Comparison of ENCODE assay signal across 8 mouse cellular contexts in the genomic region with DNA sequence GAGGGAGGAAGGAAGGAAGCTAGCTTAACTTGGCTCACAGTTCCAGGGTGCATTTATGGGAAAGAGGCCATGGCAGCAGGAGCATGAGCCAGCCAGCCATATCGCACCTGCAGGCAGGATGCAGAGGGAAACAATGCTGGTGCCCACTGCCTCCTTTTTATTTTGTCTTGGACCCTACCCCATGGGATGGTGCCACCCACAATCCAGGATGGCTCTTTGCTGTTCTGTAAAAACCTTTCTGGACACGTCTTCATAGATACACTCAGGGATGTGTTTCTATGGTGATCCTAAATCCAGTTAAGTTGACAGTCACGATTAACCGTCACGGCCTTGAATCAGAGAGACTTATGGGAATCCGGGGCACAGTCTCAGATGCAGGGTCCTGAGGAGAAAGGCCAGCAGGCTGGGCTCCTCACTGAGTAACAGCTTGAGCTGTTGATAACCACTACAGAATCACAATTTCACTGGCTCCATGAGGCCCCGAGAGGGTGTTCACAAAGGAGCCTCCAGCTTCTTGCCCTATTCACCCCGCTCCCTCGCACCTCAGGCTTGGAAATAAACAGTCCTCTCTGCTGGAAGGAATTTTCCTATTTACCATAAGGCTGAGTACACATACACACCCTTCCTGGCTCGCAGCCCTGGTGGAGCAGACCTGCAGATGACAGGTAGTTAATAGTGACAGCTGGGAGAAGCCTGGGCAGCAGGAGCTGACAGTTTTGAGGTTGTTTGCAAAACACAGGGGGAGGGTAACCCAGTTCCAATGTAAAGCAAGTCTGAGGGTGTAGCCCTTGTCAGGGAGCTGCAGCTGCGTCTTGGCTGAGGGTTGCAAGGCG. TPM values are rescaled to one million over a fixed set of nuclear protein-coding genes. Genes with fewer than 3 reads are reported as not detected.
DNase-seq lines count a peak whose midpoint lies in the region; ATAC-seq lines count a peak whose summit lies in the region.

No protein-coding gene starts in this region.

- peaks cover 61% of the 10 kb centered on the region for H3K4me1 ChIP-seq in heart, embryonic 12.5 days (replicated peaks)
- H3K4me1 ChIP-seq in hindbrain, embryonic 16.5 days (ENCODE audit: control insufficient read depth, insufficient read depth, low read depth, low read length): peaks cover 11% of the 10 kb centered on the region

- H3K36me3 ChIP-seq in heart, embryonic 12.5 days: no peaks in the 10 kb centered on the region
- no peaks in the 10 kb centered on the region for H3K36me3 ChIP-seq in hindbrain, embryonic 16.5 days (ENCODE audit: control insufficient read depth, insufficient read depth, low read length)

- H3K27me3 ChIP-seq in heart, embryonic 12.5 days (replicated peaks): no peaks in the 10 kb centered on the region
- H3K27me3 ChIP-seq in hindbrain, embryonic 16.5 days (replicated peaks; ENCODE audit: control insufficient read depth, insufficient read depth, low read length): no peaks in the 10 kb centered on the region

- 24% methylated on average over 12 of the region's 12 CpGs for WGBS in heart, embryonic 12.5 days
- WGBS in hindbrain, embryonic 16.5 days: 14% methylated on average over 12 of the region's 12 CpGs

- no peak overlapping the region for H3K4me3 ChIP-seq in heart, embryonic 12.5 days
- no peak overlapping the region for H3K4me3 ChIP-seq in hindbrain, embryonic 16.5 days (ENCODE audit: low read length)

- peak overlapping the region; percentile 54 for H3K4me2 ChIP-seq in heart, embryonic 12.5 days
- H3K4me2 ChIP-seq in hindbrain, embryonic 16.5 days (ENCODE audit: low read length): peak overlapping the region; percentile 27; the same call in 1 of the 2 replicates

- intact Hi-C loops in heart, postnatal 36 days (cut with DNase I): no loop called here

- peak overlapping the region; percentile 25; the same call in 1 of the 2 replicates for H3K9ac ChIP-seq in heart, embryonic 12.5 days
- peak overlapping the region; percentile 41; the same call in 1 of the 2 replicates for H3K9ac ChIP-seq in hindbrain, embryonic 16.5 days (ENCODE audit: low read depth, low read length)

- H3K27ac ChIP-seq in heart, embryonic 12.5 days (ENCODE audit: poor library complexity, severe bottlenecking): peak overlapping the region; percentile 50
- H3K27ac ChIP-seq in hindbrain, embryonic 16.5 days (ENCODE audit: low read depth, low read length): peak overlapping the region; percentile 45; the same call in 1 of the 2 replicates

- DNase-seq in heart, postnatal 36 days: no peak
- peak; percentile 74 for DNase-seq in cerebellum, adult 8-10 months
- DNase-seq in lung, postnatal 4 days: peak; percentile 52 to 73
- DNase-seq in right cerebral cortex, postnatal 4 days: no peak
- no peak for DNase-seq in Muller cell, postnatal 12 days (ENCODE audit: inconsistent ontology term)
- no peak for DNase-seq in spleen, postnatal 10 days (ENCODE audit: low spot score in 2 of 2)

- peak; percentile 45; the same call in 1 of the 2 replicates for ATAC-seq in heart, embryonic 12.5 days (ENCODE audit: insufficient number of reproducible peaks, low FRiP score)
- peak; percentile 69 for ATAC-seq in hindbrain, embryonic 16.5 days

- H3K9me3 ChIP-seq in heart, embryonic 12.5 days (replicated peaks): no peaks in the 10 kb centered on the region; the same call in 1 of the 2 replicates
- H3K9me3 ChIP-seq in hindbrain, embryonic 16.5 days (ENCODE audit: control insufficient read depth, low read length): no peaks in the 10 kb centered on the region

RNA-seq across cellular contexts. Expression of a gene that starts 17.1 kb away (rescaled TPM):
- polyA plus RNA-seq in heart, embryonic 12.5 days (2016; fragmentation: Nextera tagmentation; extraction: Ambion mirVana): 101 and 103 TPM in 2 replicates
- total RNA-seq in heart, postnatal 36 days (2021): 10 to 100 TPM; 55.3 to 56.4 TPM
- polyA plus RNA-seq in hindbrain, embryonic 16.5 days (2015; fragmentation: Nextera tagmentation; extraction: Ambion mirVana): 28.5 and 34.3 TPM in 2 replicates

Comparison
In these comparisons a context has a peak if more than half of its experiments do, and no peak if none do; other contexts are left out.
1. DNase-seq: peak in cerebellum, adult 8-10 months (single experiment) and lung, postnatal 4 days (2 of 2); none in heart, postnatal 36 days (0 of 2), right cerebral cortex, postnatal 4 days (single experiment), Muller cell, postnatal 12 days (single experiment) and spleen, postnatal 10 days (0 of 2).